Mouse (Mus musculus) midbrain, embryonic 14.5 days (tissue): ENCODE measurements around the gene Naalad2. TPM values are rescaled to one million over a fixed set of nuclear protein-coding genes. Genes with fewer than 3 reads are reported as not detected.
"Not testable (repeated sequence)": the region's sequence is repeated elsewhere in the genome, so short reads cannot be mapped to it uniquely, and the experiment has no call there.

ENCODE experiments used
- ATAC-seq: fragments of 200-750 bp; cut with Nextera tagmentation; 2 replicates; pipeline ENCODE4 v1.8.0; 2017; ENCODE audit warnings: moderate number of reproducible peaks, moderate library complexity; ENCODE audit not compliant: low FRiP score, low TSS enrichment
- DNase-seq: peaks from one replicate; pipeline ENCODE4 v3.0.0-alpha.2; 2015
- H3K27ac ChIP-seq: fragments of 300-500 bp; sonication (generic); replicated peaks from 2 replicates; pipeline ENCODE4 v1.5.1; 2014; ENCODE audit warnings: mild to moderate bottlenecking, low read depth, low read length, moderate library complexity
- H3K27me3 ChIP-seq: fragments of 300-500 bp; sonication (generic); 2 replicates; pipeline ENCODE4 v1.6.1; 2014; ENCODE audit warnings: low read length, control low read depth, mixed read lengths; ENCODE audit not compliant: control insufficient read depth, insufficient read depth
- H3K36me3 ChIP-seq: fragments of 300-500 bp; sonication (generic); 2 replicates; pipeline ENCODE4 v1.6.1; 2014; ENCODE audit warnings: low read length, control low read depth; ENCODE audit not compliant: control insufficient read depth, insufficient read depth
- H3K4me1 ChIP-seq: fragments of 300-500 bp; sonication (generic); 2 replicates; pipeline ENCODE4 v1.6.1; 2014; ENCODE audit warnings: mild to moderate bottlenecking, antibody characterized with exemption, low read length, control low read depth; ENCODE audit not compliant: control insufficient read depth, insufficient read depth
- H3K4me2 ChIP-seq: fragments of 300-500 bp; sonication (generic); 2 replicates; pipeline ENCODE4 v1.6.1; 2014; ENCODE audit warnings: mild to moderate bottlenecking, low read length, moderate library complexity
- H3K4me3 ChIP-seq: fragments of 300-500 bp; sonication (generic); replicated peaks from 2 replicates; pipeline ENCODE4 v1.5.1; 2014; ENCODE audit warnings: low read depth, low read length
- H3K9ac ChIP-seq: fragments of 300-500 bp; sonication (generic); replicated peaks from 2 replicates; pipeline ENCODE4 v1.6.1; 2014; ENCODE audit warnings: mild to moderate bottlenecking, low read length, moderate library complexity
- H3K9me3 ChIP-seq: fragments of 300-500 bp; sonication (generic); 2 replicates; pipeline ENCODE4 v1.6.1; 2016; ENCODE audit warnings: low read length, control low read depth, mixed read lengths; ENCODE audit not compliant: control insufficient read depth
- WGBS: fragments of 180-500 bp; shearing (Covaris S2); extraction: QIAGEN DNeasy Blood & Tissue Kit; methylation state at CpG from one replicate; pipeline ENCODE4 v1.1.7; 2014; 5-methylcytosine and 5-hydroxymethylcytosine counted together
- polyA plus RNA-seq: library from polyadenylated mRNA; unstranded; fragments of >200 nt; fragmentation: Nextera tagmentation; extraction: Ambion mirVana; gene quantifications from 2 replicates; pipeline ENCODE4 v1.2.1, GENCODE M21; 2014

Gene Naalad2
- 0.88 and 1.8 TPM in 2 replicates for polyA plus RNA-seq

GRCm38 (mm10) chr9:18402895-18403294, at the start of gene Naalad2:
Gene Naalad2, minus strand, starts transcription at chr9:18402995.
- H3K4me2 ChIP-seq, H3K27ac ChIP-seq, H3K27me3 ChIP-seq, H3K36me3 ChIP-seq, H3K9ac ChIP-seq, H3K9me3 ChIP-seq, H3K4me3 ChIP-seq, DNase-seq, H3K4me1 ChIP-seq, ATAC-seq: not testable (repeated sequence)
- WGBS, result 82% methylated on average over 2 of the region's 2 CpGs

DNA sequence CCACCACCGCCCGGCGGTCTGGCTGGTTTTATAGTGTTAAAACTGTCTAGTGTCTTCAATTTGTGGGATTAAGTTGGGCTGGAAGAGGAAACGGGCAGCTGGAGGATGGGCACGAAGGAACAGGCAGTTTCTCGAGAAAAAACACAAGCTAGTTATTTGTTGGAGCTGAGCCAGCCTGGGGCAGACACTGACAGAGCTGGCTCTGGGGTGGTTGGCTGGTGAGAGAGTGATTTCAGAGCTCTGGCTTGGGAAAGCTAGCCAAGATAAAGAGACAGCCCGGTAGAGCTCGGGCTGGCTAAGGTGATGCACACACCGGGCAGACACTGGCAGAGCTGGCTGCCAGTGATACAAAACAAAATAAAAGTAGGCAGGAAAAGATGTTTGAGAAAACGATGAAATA, 28.9 kb upstream of the Naalad2 start:
- Histone ChIP-seq H3K4me2 (no peak overlapping the region), H3K27me3 (no peaks in the 10 kb centered on the region), H3K27ac (no peak overlapping the region), H3K9me3 (no peaks in the 10 kb centered on the region), H3K9ac (no peak overlapping the region), H3K36me3 (no peaks in the 10 kb centered on the region), H3K4me1 (no peaks in the 10 kb centered on the region), H3K4me3 (no peak overlapping the region)
- 81% methylated on average over 10 of the region's 10 CpGs for WGBS
- ATAC-seq, result no peak
- peak; percentile 17 for DNase-seq

GRCm38 (mm10) chr9:18430354-18430753, 27.6 kb upstream of the Naalad2 start, which contains the start of gene Mbd3l2:
Gene Mbd3l2, plus strand, starts transcription at chr9:18430654.
- Histone ChIP-seq H3K4me2 (no peak within 1 kb of the TSS), H3K27ac (no peak within 1 kb of the TSS), H3K27me3 (no peaks in the 10 kb centered on the region), H3K4me3 (no peak within 1 kb of the TSS), H3K9me3 (no peaks in the 10 kb centered on the region), H3K4me1 (no peaks in the 10 kb centered on the region), H3K9ac (no peak within 1 kb of the TSS), H3K36me3 (no peaks in the 10 kb centered on the region)
- no peak for DNase-seq
- no peak for ATAC-seq

- H3K4me3 ChIP-seq, H3K27me3 ChIP-seq, H3K36me3 ChIP-seq, H3K9ac ChIP-seq, ATAC-seq, H3K4me1 ChIP-seq, DNase-seq, H3K9me3 ChIP-seq, H3K4me2 ChIP-seq, H3K27ac ChIP-seq: not testable (repeated sequence)
- WGBS, result 86% methylated on average over 4 of the region's 4 CpGs
These were observed 9.6 kb upstream of the Naalad2 start for GRCm38 (mm10) chr9:18412371-18412770.

- Histone ChIP-seq H3K9ac (no peak within 1 kb of the TSS), H3K27ac (no peak within 1 kb of the TSS), H3K27me3 (no peaks in the 10 kb centered on the region), H3K9me3 (no peaks in the 10 kb centered on the region), H3K4me3 (no peak within 1 kb of the TSS), H3K4me2 (no peak within 1 kb of the TSS), H3K4me1 (no peaks in the 10 kb centered on the region), H3K36me3 (no peaks in the 10 kb centered on the region)
- DNase-seq (no peak), ATAC-seq (no peak)
- 81% methylated on average over 1 of the region's 1 CpGs for whole genome bisulfite sequencing
These were observed 1.3 kb upstream of the Naalad2 start, which contains the start of gene Ubtfl1 for GRCm38 (mm10) chr9:18404118-18404517. Gene Ubtfl1, plus strand, starts transcription at chr9:18404418.

DNA sequence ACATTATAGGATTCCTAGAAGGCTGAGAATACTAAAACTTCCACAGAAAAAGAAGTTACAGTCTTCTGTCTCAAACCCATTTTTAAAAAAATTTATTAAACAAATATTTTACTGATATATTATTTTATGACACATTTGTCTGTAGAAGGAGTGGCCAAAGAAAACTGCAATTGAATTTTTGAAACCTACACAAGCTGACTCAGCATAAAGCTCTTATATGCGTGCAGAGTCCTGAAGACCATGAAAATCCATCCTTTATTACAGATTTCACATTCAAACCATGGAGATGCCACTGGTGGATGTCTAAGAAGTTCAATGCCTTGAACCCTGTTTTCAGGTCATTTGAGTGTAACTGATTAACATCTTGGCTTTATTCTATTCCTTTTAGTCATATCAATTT, 3.2 kb downstream of the Naalad2 start:
- H3K27ac ChIP-seq, result no peak overlapping the region
- H3K4me3 ChIP-seq, result no peak overlapping the region
- no peaks in the 10 kb centered on the region for H3K36me3 ChIP-seq
- no peaks in the 10 kb centered on the region for H3K4me1 ChIP-seq
- no peak for DNase-seq
- no peak overlapping the region for H3K4me2 ChIP-seq
- no peak for ATAC-seq
- H3K9me3 ChIP-seq, result no peaks in the 10 kb centered on the region
- H3K27me3 ChIP-seq, result no peaks in the 10 kb centered on the region
- H3K9ac ChIP-seq, result no peak overlapping the region
- 67% methylated on average over 1 of the region's 1 CpGs for WGBS

- no peak overlapping the region for H3K4me2 ChIP-seq
These were observed 17.0 kb downstream of the Naalad2 start for GRCm38 (mm10) chr9:18385782-18386181.

DNA sequence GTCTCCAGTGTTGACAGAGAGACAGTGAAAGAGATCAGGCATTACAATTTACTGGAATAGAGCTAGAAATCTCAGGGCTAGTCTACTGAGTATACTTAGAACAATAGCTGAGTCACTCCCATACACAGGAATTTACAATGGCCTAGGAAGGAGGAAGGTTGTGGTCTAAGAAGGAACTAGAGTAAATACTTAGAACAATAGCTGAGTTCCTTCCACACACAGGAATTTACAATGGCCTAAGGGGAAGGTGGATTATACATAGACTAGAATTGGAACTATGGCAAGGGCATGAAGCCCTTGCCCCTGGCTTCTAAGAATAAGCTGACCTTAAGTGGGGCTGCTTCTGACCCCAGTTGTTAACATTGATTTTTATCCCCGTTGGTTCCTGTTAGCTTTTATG, 29.8 kb downstream of the Naalad2 start:
- H3K4me3 ChIP-seq, H3K9ac ChIP-seq, H3K4me1 ChIP-seq, H3K9me3 ChIP-seq, H3K27ac ChIP-seq, H3K27me3 ChIP-seq, H3K36me3 ChIP-seq, H3K4me2 ChIP-seq, ATAC-seq, DNase-seq: not testable (repeated sequence)
- WGBS, result 91% methylated on average over 1 of the region's 1 CpGs

More at GRCm38 (mm10) chr9:18385782-18386181, 17.0 kb downstream of the Naalad2 start:
- no peak overlapping the region for H3K27ac ChIP-seq
- ATAC-seq (no peak), DNase-seq (peak; percentile 3)
- no peaks in the 10 kb centered on the region for H3K27me3 ChIP-seq
- no peaks in the 10 kb centered on the region for H3K36me3 ChIP-seq
- 35% methylated on average over 6 of the region's 6 CpGs for WGBS
- H3K9ac ChIP-seq, result no peak overlapping the region
- no peak overlapping the region for H3K4me3 ChIP-seq
- no peaks in the 10 kb centered on the region for H3K9me3 ChIP-seq
- H3K4me1 ChIP-seq, result no peaks in the 10 kb centered on the region

DNA sequence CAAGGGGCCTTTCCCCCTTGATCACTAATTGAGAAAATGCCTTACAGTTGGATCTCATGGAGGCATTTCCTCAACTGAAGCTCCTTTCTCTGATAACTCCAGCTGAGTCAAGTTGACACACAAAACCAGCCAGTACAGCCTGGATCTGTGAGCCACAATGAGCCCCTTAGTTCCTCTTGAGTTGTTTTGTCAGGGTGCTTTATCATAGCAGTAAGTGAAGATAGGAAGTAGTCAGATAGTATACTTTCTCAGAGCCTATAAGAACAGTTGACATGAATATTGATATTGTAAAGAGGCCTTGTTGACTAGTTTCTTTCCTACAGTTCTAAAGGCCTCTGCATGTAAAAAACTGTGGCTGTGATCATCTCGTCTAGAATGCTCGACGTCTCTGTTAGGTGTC, 82.8 kb downstream of the Naalad2 start:
- Histone ChIP-seq H3K27me3 (no peaks in the 10 kb centered on the region), H3K9ac (no peak overlapping the region), H3K27ac (no peak overlapping the region), H3K4me1 (no peaks in the 10 kb centered on the region), H3K4me3 (no peak overlapping the region), H3K36me3 (peaks cover 14% of the 10 kb centered on the region), H3K9me3 (no peaks in the 10 kb centered on the region), H3K4me2 (no peak overlapping the region)
- DNase-seq, result no peak
- WGBS, result 93% methylated on average over 3 of the region's 3 CpGs
- ATAC-seq, result no peak
